Mouse (Mus musculus) central nervous system, embryonic 11.5 days (tissue): Measurements from ENCODE around the gene Adam6a. TPM values are rescaled to one million over a fixed set of nuclear protein-coding genes. Genes with fewer than 3 reads are reported as not detected.

ENCODE experiments used
- polyA plus RNA-seq: library from polyadenylated mRNA; depleted of rRNA; stranded (reverse); fragments of >200 nt; gene quantifications from 2 replicates; pipeline ENCODE4 v1.2.3, GENCODE M21; 2012; rRNA removed

Gene Adam6a
- not detected in 2 replicates for polyA plus RNA-seq

DNA sequence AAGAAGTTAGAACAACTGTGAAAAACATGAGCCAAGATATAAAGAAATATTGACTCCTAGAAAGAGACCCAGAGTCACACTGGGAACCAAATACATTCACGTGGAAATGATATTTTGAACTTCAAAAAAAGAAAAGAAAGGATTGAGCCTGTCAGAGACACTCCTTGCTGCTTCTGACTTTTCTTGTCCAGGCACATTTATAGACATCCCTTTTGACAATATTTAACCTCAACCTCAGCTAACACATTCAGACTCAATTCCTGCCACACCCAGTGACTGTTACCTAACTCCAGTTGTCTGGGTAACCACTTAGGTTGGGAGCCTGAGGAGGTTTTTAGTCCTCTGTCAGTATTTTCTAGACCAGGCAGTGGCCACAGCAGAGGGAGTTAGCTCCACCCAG lies at the start of gene Adam6a:
Adam6a (plus strand) TSS at position 301 of the 400 bp plus-strand sequence.

Other genes with a start within 250 kb of the Adam6a start
- gene Adam6b, start 54.4 kb upstream of the Adam6a start, polyA plus RNA-seq = not detected in 2 replicates